Mouse (Mus musculus): ENCODE measurements at regions not wholly inside any gene's neighbourhood (a gene's known extent, or its start where the extent isn't known, plus 50 kb on each side); places are given as distances from the start of the nearest gene placed in this dataset.
A peak's percentile ranks its signal among the peaks of the same experiment; 100 is the strongest.

- Histone ChIP-seq H3K4me1 (peaks cover 3% of the 10 kb centered on the region), H3K9me3 (replicated peaks) (no peaks in the 10 kb centered on the region), H3K36me3 (no peaks in the 10 kb centered on the region), H3K4me3 (no peak overlapping the region), H3K27me3 (ENCODE audit: low read depth, poor library complexity, severe bottlenecking) (no peaks in the 10 kb centered on the region), H3K27ac (no peak overlapping the region)
- 89% methylated on average over 2 of the region's 2 CpGs for WGBS
- DNase-seq (ENCODE audit: low spot score) = no peak
Observed at GRCm38 (mm10) chr13:42528169-42528568, 152.3 kb upstream of the Phactr1 start.

GRCm38 (mm10) chr13:42536501-42537210 lies 143.8 kb upstream of the Phactr1 start:
- DNase-seq (ENCODE audit: low spot score) = no peak
- Histone ChIP-seq H3K27me3 (ENCODE audit: low read depth, poor library complexity, severe bottlenecking) (no peaks in the 10 kb centered on the region), H3K4me1 (no peaks in the 10 kb centered on the region), H3K4me3 (no peak overlapping the region), H3K27ac (no peak overlapping the region), H3K36me3 (no peaks in the 10 kb centered on the region), H3K9me3 (replicated peaks) (no peaks in the 10 kb centered on the region)
- WGBS = 82% methylated on average over 7 of the region's 7 CpGs

- no peak overlapping the region for H3K4me3 ChIP-seq
Observed at GRCm38 (mm10) chr13:42538046-42538445, 142.4 kb upstream of the Phactr1 start.

GRCm38 (mm10) chr13:42544536-42545094 lies 135.8 kb upstream of the Phactr1 start:
- Histone ChIP-seq H3K27ac (no peak overlapping the region), H3K36me3 (no peaks in the 10 kb centered on the region), H3K9me3 (replicated peaks) (no peaks in the 10 kb centered on the region), H3K4me3 (no peak overlapping the region), H3K27me3 (ENCODE audit: low read depth, poor library complexity, severe bottlenecking) (no peaks in the 10 kb centered on the region), H3K4me1 (peaks cover 6% of the 10 kb centered on the region; the same call in 1 of the 2 replicates)
- 60% methylated on average over 4 of the region's 4 CpGs for WGBS
- DNase-seq (ENCODE audit: low spot score) = no peak

More at GRCm38 (mm10) chr13:42538046-42538445, 142.4 kb upstream of the Phactr1 start:
- DNase-seq (ENCODE audit: low spot score) = no peak
- H3K9me3 ChIP-seq (replicated peaks) = no peaks in the 10 kb centered on the region
- H3K4me1 ChIP-seq = no peaks in the 10 kb centered on the region
- no peak overlapping the region for H3K27ac ChIP-seq
- 91% methylated on average over 2 of the region's 2 CpGs for WGBS
- no peaks in the 10 kb centered on the region for H3K27me3 ChIP-seq (ENCODE audit: low read depth, poor library complexity, severe bottlenecking)
- no peaks in the 10 kb centered on the region for H3K36me3 ChIP-seq

GRCm38 (mm10) chr13:42546389-42546788 lies 134.0 kb upstream of the Phactr1 start:
- Histone ChIP-seq H3K4me3 (no peak overlapping the region), H3K4me1 (peaks cover 6% of the 10 kb centered on the region; the same call in 1 of the 2 replicates), H3K27ac (no peak overlapping the region), H3K9me3 (replicated peaks) (no peaks in the 10 kb centered on the region), H3K36me3 (no peaks in the 10 kb centered on the region), H3K27me3 (ENCODE audit: low read depth, poor library complexity, severe bottlenecking) (no peaks in the 10 kb centered on the region)
- 78% methylated on average over 4 of the region's 4 CpGs for WGBS
- DNase-seq (ENCODE audit: low spot score) = no peak

GRCm38 (mm10) chr13:42546851-42547250 lies 133.6 kb upstream of the Phactr1 start:
- DNase-seq (ENCODE audit: low spot score) = no peak
- H3K27me3 ChIP-seq (ENCODE audit: low read depth, poor library complexity, severe bottlenecking) = no peaks in the 10 kb centered on the region
- WGBS = 92% methylated on average over 10 of the region's 10 CpGs
- no peaks in the 10 kb centered on the region for H3K36me3 ChIP-seq
- no peak overlapping the region for H3K27ac ChIP-seq
- H3K9me3 ChIP-seq (replicated peaks) = no peaks in the 10 kb centered on the region
- H3K4me1 ChIP-seq = peaks cover 6% of the 10 kb centered on the region; the same call in 1 of the 2 replicates
- H3K4me3 ChIP-seq = no peak overlapping the region

- no peaks in the 10 kb centered on the region for H3K27me3 ChIP-seq (ENCODE audit: low read depth, poor library complexity, severe bottlenecking)
- DNase-seq (ENCODE audit: low spot score) = no peak
- H3K4me1 ChIP-seq = peaks cover 12% of the 10 kb centered on the region
- H3K9me3 ChIP-seq (replicated peaks) = no peaks in the 10 kb centered on the region
- H3K4me3 ChIP-seq = no peak overlapping the region
- 83% methylated on average over 5 of the region's 5 CpGs for WGBS
- no peaks in the 10 kb centered on the region for H3K36me3 ChIP-seq
- no peak overlapping the region for H3K27ac ChIP-seq
Observed at GRCm38 (mm10) chr13:42549021-42549559, 131.3 kb upstream of the Phactr1 start.

GRCm38 (mm10) chr13:42554961-42555360 lies 125.5 kb upstream of the Phactr1 start:
- no peak overlapping the region for H3K27ac ChIP-seq
- no peaks in the 10 kb centered on the region for H3K9me3 ChIP-seq (replicated peaks)
- H3K4me3 ChIP-seq = no peak overlapping the region
- WGBS = 89% methylated on average over 4 of the region's 4 CpGs
- H3K4me1 ChIP-seq = peaks cover 7% of the 10 kb centered on the region
- no peak for DNase-seq (ENCODE audit: low spot score)
- H3K36me3 ChIP-seq = no peaks in the 10 kb centered on the region
- no peaks in the 10 kb centered on the region for H3K27me3 ChIP-seq (ENCODE audit: low read depth, poor library complexity, severe bottlenecking)

- H3K27me3 ChIP-seq (ENCODE audit: low read depth, poor library complexity, severe bottlenecking) = no peaks in the 10 kb centered on the region
- WGBS = 85% methylated on average over 3 of the region's 3 CpGs
- H3K27ac ChIP-seq = no peak overlapping the region
- H3K4me3 ChIP-seq = no peak overlapping the region
- DNase-seq (ENCODE audit: low spot score) = no peak
- no peaks in the 10 kb centered on the region for H3K36me3 ChIP-seq
- no peaks in the 10 kb centered on the region for H3K9me3 ChIP-seq (replicated peaks)
- no peaks in the 10 kb centered on the region for H3K4me1 ChIP-seq
Observed at GRCm38 (mm10) chr13:42558526-42558925, 121.9 kb upstream of the Phactr1 start.

GRCm38 (mm10) chr13:42561446-42561845 lies 119.0 kb upstream of the Phactr1 start:
- Histone ChIP-seq H3K36me3 (no peaks in the 10 kb centered on the region), H3K27ac (no peak overlapping the region), H3K4me3 (no peak overlapping the region), H3K4me1 (no peaks in the 10 kb centered on the region), H3K9me3 (replicated peaks) (no peaks in the 10 kb centered on the region), H3K27me3 (ENCODE audit: low read depth, poor library complexity, severe bottlenecking) (no peaks in the 10 kb centered on the region)
- no peak for DNase-seq (ENCODE audit: low spot score)
- WGBS = 75% methylated on average over 2 of the region's 2 CpGs

GRCm38 (mm10) chr13:42565291-42566058 lies 114.9 kb upstream of the Phactr1 start:
- WGBS = 87% methylated on average over 26 of the region's 26 CpGs
- no peak for DNase-seq (ENCODE audit: low spot score)
- Histone ChIP-seq H3K4me1 (no peaks in the 10 kb centered on the region), H3K4me3 (no peak overlapping the region), H3K27ac (0 out of 2 replicates have a peak overlapping the region, but pooled peaks have one; percentile 25), H3K27me3 (ENCODE audit: low read depth, poor library complexity, severe bottlenecking) (no peaks in the 10 kb centered on the region), H3K36me3 (no peaks in the 10 kb centered on the region), H3K9me3 (replicated peaks) (no peaks in the 10 kb centered on the region)

- no peak overlapping the region for H3K27ac ChIP-seq
- no peaks in the 10 kb centered on the region for H3K9me3 ChIP-seq (replicated peaks)
- H3K4me1 ChIP-seq = no peaks in the 10 kb centered on the region
- H3K4me3 ChIP-seq = no peak overlapping the region
- 81% methylated on average over 10 of the region's 10 CpGs for WGBS
- no peaks in the 10 kb centered on the region for H3K27me3 ChIP-seq (ENCODE audit: low read depth, poor library complexity, severe bottlenecking)
- DNase-seq (ENCODE audit: low spot score) = no peak
- H3K36me3 ChIP-seq = no peaks in the 10 kb centered on the region
Observed at GRCm38 (mm10) chr13:42570600-42571348, 109.6 kb upstream of the Phactr1 start.
